In genomic region chr7:27166614-27167474, GRCm38 (mm10) we compare ENCODE assay signal across 8 mouse cellular contexts. TPM values are rescaled to one million over a fixed set of nuclear protein-coding genes. Genes with fewer than 3 reads are reported as not detected.
DNase-seq lines count a peak whose midpoint lies in the region; ATAC-seq lines count a peak whose summit lies in the region.

TSS of gene Egln2 (minus strand) at chr7:27166802.

- H3K9ac ChIP-seq in hindbrain, embryonic 11.5 days (ENCODE audit: low read depth, low read length): peak within 1 kb of the TSS; percentile 60

- H3K27ac ChIP-seq in hindbrain, embryonic 11.5 days (ENCODE audit: low read depth, low read length): peak within 1 kb of the TSS; percentile 98

- H3K4me3 ChIP-seq in hindbrain, embryonic 11.5 days (ENCODE audit: low read depth, low read length): peak within 1 kb of the TSS; percentile 65

- H3K9me3 ChIP-seq in hindbrain, embryonic 11.5 days (ENCODE audit: control insufficient read depth, low read length): no peaks in the 10 kb centered on the region

- ATAC-seq in hindbrain, embryonic 11.5 days (ENCODE audit: low FRiP score): peak; percentile 91

- no peaks in the 10 kb centered on the region for H3K27me3 ChIP-seq in hindbrain, embryonic 11.5 days (ENCODE audit: control insufficient read depth, insufficient read depth, low read length)

- peak within 1 kb of the TSS; percentile 46 for H3K4me2 ChIP-seq in hindbrain, embryonic 11.5 days (replicated peaks; ENCODE audit: low read depth, low read length)

- peaks cover 5% of the 10 kb centered on the region; the same call in 1 of the 2 replicates for H3K36me3 ChIP-seq in hindbrain, embryonic 11.5 days (ENCODE audit: control insufficient read depth, insufficient read depth, low read length)

- peaks cover 18% of the 10 kb centered on the region for H3K4me1 ChIP-seq in hindbrain, embryonic 11.5 days (replicated peaks; ENCODE audit: control insufficient read depth, insufficient read depth, low read length)

- peak; percentile 94 for DNase-seq in MN1 (ENCODE audit: low spot score)
- DNase-seq in cerebellum, adult 9-10 months: peak; percentile 95
- DNase-seq in frontal cortex, adult 2 months (ENCODE audit: extremely low spot score in 1 of 2, low spot score in 1 of 2): peak; percentile 93 to 96
- peak; percentile 95 for DNase-seq in hindbrain, embryonic 11.5 days (ENCODE audit: low spot score)
- peak; percentile 95 for DNase-seq in layer of hippocampus, postnatal 10 days (ENCODE audit: low spot score in 2 of 2)
- DNase-seq in lung, postnatal 10 days: peak; percentile 95
- peak; percentile 93 for DNase-seq in ovary, postnatal 36 days (ENCODE audit: low spot score)
- peak; percentile 95 for DNase-seq in thymus, postnatal 25 days

- 2% methylated on average over 55 of the region's 61 CpGs for WGBS in hindbrain, embryonic 11.5 days

RNA-seq across cellular contexts. Expression of gene Egln2, which starts in this region (rescaled TPM):
- polyA plus RNA-seq in frontal cortex, adult 2 months (2012; rRNA removed): 96.1 and 102 TPM in 2 replicates
- 37.2 and 43.2 TPM in 2 replicates for polyA plus RNA-seq in hindbrain, embryonic 11.5 days (2014; fragmentation: Nextera tagmentation; extraction: Ambion mirVana)
- total RNA-seq in layer of hippocampus, postnatal 10 days (2021): 10 to 100 TPM; 85.9 to 88.9 TPM

Comparison
In these comparisons a context has a peak if more than half of its experiments do, and no peak if none do; other contexts are left out.
1. Peak in every context shown above with its lines: DNase-seq, ATAC-seq, H3K4me3 ChIP-seq and H3K27ac ChIP-seq.